Mouse (Mus musculus) MEL (cell line): ENCODE data around the gene Ccdc54. TPM values are rescaled to one million over a fixed set of nuclear protein-coding genes. Genes with fewer than 3 reads are reported as not detected.

Experiments used
- DNase-seq: peaks from one replicate; pipeline ENCODE4 v3.0.0; 2011; ENCODE audit warnings: low read depth, low spot score
- H3K27ac ChIP-seq: 2 replicates; pipeline ENCODE4 v1.5.1; 2012; ENCODE audit warnings: low read depth, mild to moderate bottlenecking, control low read depth, low read length, moderate library complexity; ENCODE audit not compliant: control insufficient read depth
- H3K27me3 ChIP-seq, 2 experiments: fragments of 150-350 bp in 1 of 2; sonication (generic) in 1 of 2; 2 replicates each; pipeline ENCODE4 v1.6.1; 2012; ENCODE audit warnings: low read length in 2 of 2, mild to moderate bottlenecking in 2 of 2, improper control_type of control experiment in 1 of 2, moderate library complexity in 1 of 2; ENCODE audit not compliant: insufficient read depth in 2 of 2, control insufficient read depth in 1 of 2
- H3K36me3 ChIP-seq, 2 experiments: 2 replicates each; pipeline ENCODE4 v1.6.1; 2012 to 2014; ENCODE audit warnings: low read length in 2 of 2, improper control_type of control experiment in 1 of 2, inconsistent platforms in 1 of 2, mild to moderate bottlenecking in 1 of 2; ENCODE audit not compliant: insufficient read depth in 2 of 2, control insufficient read depth in 1 of 2
- H3K4me1 ChIP-seq, 2 experiments: fragments of 150-350 bp in 1 of 2; sonication (generic) in 1 of 2; 2 replicates each; pipeline ENCODE4 v1.6.1; 2012; ENCODE audit warnings: low read length in 2 of 2, improper control_type of control experiment in 1 of 2, mild to moderate bottlenecking in 1 of 2; ENCODE audit not compliant: insufficient read depth in 2 of 2, control insufficient read depth in 1 of 2
- H3K4me3 ChIP-seq, 2 experiments: fragments of 150-350 bp in 1 of 2; sonication (generic) in 1 of 2; 2 replicates each; pipeline ENCODE4 v1.5.1; 2012; ENCODE audit warnings: low read depth in 2 of 2, low read length in 2 of 2, mild to moderate bottlenecking in 2 of 2, moderate library complexity in 2 of 2, control low read depth in 1 of 2, improper control_type of control experiment in 1 of 2; ENCODE audit not compliant: control insufficient read depth in 1 of 2, insufficient read depth in 1 of 2
- H3K79me2 ChIP-seq: 2 replicates; pipeline ENCODE4 v1.6.1; 2012; ENCODE audit warnings: mild to moderate bottlenecking, low read length, moderate library complexity; ENCODE audit not compliant: control insufficient read depth, poor library complexity, insufficient read depth
- H3K9ac ChIP-seq: 2 replicates; pipeline ENCODE4 v1.6.1; 2012; ENCODE audit warnings: low read depth, mild to moderate bottlenecking, control low read depth, low read length, moderate library complexity; ENCODE audit not compliant: control insufficient read depth, poor library complexity, severe bottlenecking
- H3K9me3 ChIP-seq: fragments of 150-350 bp; sonication (generic); replicated peaks from 2 replicates; pipeline ENCODE4 v1.6.1; 2012; ENCODE audit warnings: mild to moderate bottlenecking, low read length, improper control_type of control experiment, moderate library complexity; ENCODE audit not compliant: insufficient read depth
- CHD2 ChIP-seq: IDR thresholded peaks from 2 replicates; pipeline ENCODE4 v1.6.1; 2011; ENCODE audit warnings: low read length, improper control_type of control experiment
- CTCF ChIP-seq, 3 experiments: IDR thresholded peaks in 2 of 3; conservative IDR thresholded peaks in 1 of 3; 2 replicates each; pipeline ENCODE4 v1.5.1; 2011 to 2012; ENCODE audit warnings: low read length in 3 of 3, low read depth in 2 of 3, mild to moderate bottlenecking in 2 of 3, improper control_type of control experiment in 1 of 3, inconsistent platforms in 1 of 3, mixed read lengths in 1 of 3, moderate library complexity in 1 of 3; ENCODE audit not compliant: control insufficient read depth in 1 of 3, insufficient read depth in 1 of 3, poor library complexity in 1 of 3, severe bottlenecking in 1 of 3
- E2F4 ChIP-seq: IDR thresholded peaks from 2 replicates; pipeline ENCODE4 v1.6.1; 2011; ENCODE audit warnings: low read depth, low read length, improper control_type of control experiment, borderline replicate concordance
- ELF1 ChIP-seq: IDR thresholded peaks from 2 replicates; pipeline ENCODE4 v1.6.1; 2014; ENCODE audit warnings: low read depth, mild to moderate bottlenecking, inconsistent platforms, low read length, improper control_type of control experiment, moderate library complexity
- EP300 ChIP-seq, 2 experiments: IDR thresholded peaks; 2 replicates each; pipeline ENCODE4 v1.6.1; 2011; ENCODE audit warnings: improper control_type of control experiment in 2 of 2, low read length in 2 of 2, low read depth in 1 of 2, mild to moderate bottlenecking in 1 of 2
- GABPA ChIP-seq: IDR thresholded peaks from 2 replicates; pipeline ENCODE4 v1.6.1; 2012; ENCODE audit warnings: low read depth, mild to moderate bottlenecking, inconsistent platforms, low read length, improper control_type of control experiment, moderate library complexity
- GATA1 ChIP-seq: IDR thresholded peaks from 2 replicates; pipeline ENCODE4 v1.6.1; 2011; ENCODE audit warnings: low read depth, low read length, improper control_type of control experiment
- HCFC1 ChIP-seq: IDR thresholded peaks from 2 replicates; pipeline ENCODE4 v1.6.1; 2012; ENCODE audit warnings: low read depth, mild to moderate bottlenecking, inconsistent platforms, low read length, improper control_type of control experiment, moderate library complexity
- JUND ChIP-seq: IDR thresholded peaks from 2 replicates; pipeline ENCODE4 v1.6.1; 2011; ENCODE audit warnings: low read depth, mild to moderate bottlenecking, improper control_type of control experiment, low read length
- KAT2A ChIP-seq: conservative IDR thresholded peaks from 2 replicates; pipeline ENCODE4 v1.6.1; 2012; ENCODE audit warnings: low read depth, low read length, improper control_type of control experiment, inconsistent platforms
- MAFK ChIP-seq: IDR thresholded peaks from 2 replicates; pipeline ENCODE4 v1.6.1; 2011; ENCODE audit warnings: low read depth, mild to moderate bottlenecking, low read length, improper control_type of control experiment, borderline replicate concordance
- MAX ChIP-seq: IDR thresholded peaks from 2 replicates; pipeline ENCODE4 v1.6.1; 2011; ENCODE audit warnings: low read length, improper control_type of control experiment
- MAZ ChIP-seq: IDR thresholded peaks from 2 replicates; pipeline ENCODE4 v1.6.1; 2012; ENCODE audit warnings: low read depth, mild to moderate bottlenecking, inconsistent platforms, low read length, improper control_type of control experiment
- MEF2A ChIP-seq: IDR thresholded peaks from 2 replicates; pipeline ENCODE4 v1.6.1; 2014; ENCODE audit warnings: low read depth, mild to moderate bottlenecking, inconsistent platforms, low read length, improper control_type of control experiment; ENCODE audit not compliant: poor library complexity, insufficient replicate concordance, severe bottlenecking; ENCODE audit errors: extremely low read depth
- MXI1 ChIP-seq: IDR thresholded peaks from 2 replicates; pipeline ENCODE4 v1.6.1; 2011; ENCODE audit warnings: mild to moderate bottlenecking, low read depth, low read length, improper control_type of control experiment
- MYB ChIP-seq: IDR thresholded peaks from 2 replicates; pipeline ENCODE4 v1.6.1; 2011; ENCODE audit warnings: mild to moderate bottlenecking, low read depth, low read length, improper control_type of control experiment
- MYC ChIP-seq: IDR thresholded peaks from 2 replicates; pipeline ENCODE4 v1.6.1; 2011; ENCODE audit warnings: low read depth, mild to moderate bottlenecking, low read length, improper control_type of control experiment, moderate library complexity
- NELFE ChIP-seq: IDR thresholded peaks from 2 replicates; pipeline ENCODE4 v1.6.1; 2011; ENCODE audit warnings: low read depth, low read length, improper control_type of control experiment
- NRF1 ChIP-seq: IDR thresholded peaks from 2 replicates; pipeline ENCODE4 v1.6.1; 2014; ENCODE audit warnings: low read depth, mild to moderate bottlenecking, inconsistent platforms, low read length, improper control_type of control experiment, moderate library complexity; ENCODE audit not compliant: poor library complexity, insufficient read depth, severe bottlenecking
- POLR2A ChIP-seq, 2 experiments: IDR thresholded peaks; 2 replicates each; pipeline ENCODE4 v1.6.1; 2011 to 2012; ENCODE audit warnings: low read length in 2 of 2, mild to moderate bottlenecking in 2 of 2, control low read depth in 1 of 2, improper control_type of control experiment in 1 of 2, low read depth in 1 of 2, moderate library complexity in 1 of 2; ENCODE audit not compliant: control insufficient read depth in 1 of 2, insufficient read depth in 1 of 2, poor library complexity in 1 of 2
- RAD21 ChIP-seq: IDR thresholded peaks from 2 replicates; pipeline ENCODE4 v1.6.1; 2011; ENCODE audit warnings: mild to moderate bottlenecking, low read depth, low read length, improper control_type of control experiment
- RCOR1 ChIP-seq: IDR thresholded peaks from 2 replicates; pipeline ENCODE4 v1.6.1; 2012; ENCODE audit warnings: low read depth, mild to moderate bottlenecking, inconsistent platforms, low read length, improper control_type of control experiment
- SIN3A ChIP-seq: IDR thresholded peaks from 2 replicates; pipeline ENCODE4 v1.6.1; 2012; ENCODE audit warnings: low read length, improper control_type of control experiment, inconsistent platforms
- SMC3 ChIP-seq: IDR thresholded peaks from 2 replicates; pipeline ENCODE4 v1.6.1; 2011; ENCODE audit warnings: low read depth, low read length, improper control_type of control experiment
- TBP ChIP-seq: IDR thresholded peaks from 2 replicates; pipeline ENCODE4 v1.8.0; 2011; ENCODE audit warnings: low read depth, low read length, improper control_type of control experiment
- TCF12 ChIP-seq: IDR thresholded peaks from 2 replicates; pipeline ENCODE4 v1.6.1; 2014; ENCODE audit warnings: low read depth, mild to moderate bottlenecking, inconsistent platforms, low read length, improper control_type of control experiment, moderate library complexity
- UBTF ChIP-seq: IDR thresholded peaks from 2 replicates; pipeline ENCODE4 v1.6.1; 2012; ENCODE audit warnings: low read depth, mild to moderate bottlenecking, inconsistent platforms, low read length, improper control_type of control experiment, moderate library complexity, borderline replicate concordance; ENCODE audit not compliant: insufficient read depth
- USF1 ChIP-seq: IDR thresholded peaks from 2 replicates; pipeline ENCODE4 v1.6.1; 2014; ENCODE audit warnings: low read depth, mild to moderate bottlenecking, inconsistent platforms, low read length, improper control_type of control experiment, moderate library complexity
- USF2 ChIP-seq, 2 experiments: IDR thresholded peaks; 2 replicates each; pipeline ENCODE4 v1.6.1; 2011 to 2012; ENCODE audit warnings: improper control_type of control experiment in 2 of 2, low read length in 2 of 2, borderline replicate concordance in 1 of 2, inconsistent platforms in 1 of 2, low read depth in 1 of 2, mild to moderate bottlenecking in 1 of 2; ENCODE audit not compliant: insufficient read depth in 1 of 2
- ZC3H11A ChIP-seq: IDR thresholded peaks from 2 replicates; pipeline ENCODE4 v1.6.1; 2012; ENCODE audit warnings: low read depth, mild to moderate bottlenecking, inconsistent platforms, low read length, improper control_type of control experiment
- ZKSCAN1 ChIP-seq: IDR thresholded peaks from 2 replicates; pipeline ENCODE4 v1.6.1; 2012; ENCODE audit warnings: low read depth, mild to moderate bottlenecking, inconsistent platforms, low read length, improper control_type of control experiment, moderate library complexity
- ZMIZ1 ChIP-seq: IDR thresholded peaks from 2 replicates; pipeline ENCODE4 v1.6.1; 2012; ENCODE audit warnings: low read depth, mild to moderate bottlenecking, inconsistent platforms, low read length, improper control_type of control experiment, moderate library complexity
- polyA plus RNA-seq, 2 experiments: library from polyadenylated mRNA; stranded (reverse) in 1 of 2; unstranded in 1 of 2; fragments of >175 nt in 1 of 2; fragments of >200 nt in 1 of 2; gene quantifications; 2 replicates each; pipeline versions ENCODE4 v1.2.1 to v1.2.4; 2012; ENCODE audit warnings: low replicate concordance in 2 of 2, low read depth in 1 of 2; ENCODE audit not compliant: insufficient read length in 2 of 2, insufficient read depth in 1 of 2, missing spikeins in 1 of 2
- total RNA-seq: library from RNA; depleted of rRNA; stranded (reverse); fragments of 300-350 nt; gene quantifications from 2 replicates; pipeline ENCODE4 v1.2.3, GENCODE M21; 2012

The Ccdc54 gene
- total and polyA plus RNA-seq, 3 experiments = 0.06 TPM; not detected in 2

- no peaks in the 10 kb centered on the region for H3K79me2 ChIP-seq
- no peak overlapping the region for H3K27ac ChIP-seq
- TF ChIP-seq E2F4 = no peak
- no peaks in the 10 kb centered on the region for H3K9me3 ChIP-seq
- DNase-seq = no peak
- H3K27me3 ChIP-seq = no peaks in the 10 kb centered on the region
- H3K4me3 ChIP-seq = no peak overlapping the region
- no peak overlapping the region for H3K9ac ChIP-seq
- peaks cover 0 to 3% of the 10 kb centered on the region in 2 experiments; a peak in 2 of 4 replicates for H3K4me1 ChIP-seq
- H3K36me3 ChIP-seq = peaks cover 0 to 6% of the 10 kb centered on the region in 2 experiments; a peak in 2 of 4 replicates
Observed at GRCm38 (mm10) chr16:50615569-50615968, 24.6 kb upstream of the Ccdc54 start.

GRCm38 (mm10) chr16:50612944-50613343 lies 22.0 kb upstream of the Ccdc54 start:
- Histone ChIP-seq H3K4me3 (peak overlapping the region; percentile 29 to 44), H3K79me2 (no peaks in the 10 kb centered on the region), H3K27me3 (no peaks in the 10 kb centered on the region), H3K9ac (peak overlapping the region; percentile 43), H3K36me3 (peaks cover 0 to 6% of the 10 kb centered on the region in 2 experiments; a peak in 2 of 4 replicates), H3K4me1 (peaks cover 0 to 3% of the 10 kb centered on the region in 2 experiments; a peak in 2 of 4 replicates), H3K9me3 (no peaks in the 10 kb centered on the region), H3K27ac (peak overlapping the region; percentile 51)
- peak; percentile 82 for DNase-seq
- TF ChIP-seq MXI1 = no peak
- no peak for TF ChIP-seq USF2 (IDR thresholded peaks at IDR 0.05; ENCODE audit: borderline replicate concordance in 1 of 2, insufficient read depth in 1 of 2, low read depth in 1 of 2, low read length in 2 of 2)
- no peak for TF ChIP-seq GABPA
- no peak for TF ChIP-seq MEF2A
- TF ChIP-seq TBP = no peak
- TF ChIP-seq SMC3 = no peak
- no peak for TF ChIP-seq MAFK
- no peak for TF ChIP-seq JUND
- peak; percentile 44 for TF ChIP-seq SIN3A
- no peak; the same call in 1 of the 2 replicates for TF ChIP-seq ZC3H11A
- no peak for TF ChIP-seq HCFC1
- TF ChIP-seq MYB = no peak
- no peak for TF ChIP-seq RAD21
- no peak for TF ChIP-seq NELFE
- peak; percentile 67 for TF ChIP-seq RCOR1
- TF ChIP-seq CTCF (IDR thresholded peaks at IDR 0.05 in 2 of 3, conservative IDR thresholded peaks at IDR 0.05 in 1 of 3; ENCODE audit: control insufficient read depth in 1 of 3, insufficient read depth in 1 of 3, low read depth in 2 of 3, low read length in 3 of 3, poor library complexity in 1 of 3, severe bottlenecking in 1 of 3) = no peak
- peak; percentile 51 to 83; a peak in 3 of 4 replicates for TF ChIP-seq EP300 (IDR thresholded peaks at IDR 0.05; ENCODE audit: low read depth in 1 of 2, low read length in 2 of 2)
- no peak for TF ChIP-seq CHD2
- no peak for TF ChIP-seq E2F4
- TF ChIP-seq MAZ = no peak
- no peak for TF ChIP-seq UBTF
- no peak for TF ChIP-seq POLR2A (IDR thresholded peaks at IDR 0.05; ENCODE audit: control insufficient read depth in 1 of 2, insufficient read depth in 1 of 2, low read depth in 1 of 2, low read length in 2 of 2, poor library complexity in 1 of 2)
- no peak for TF ChIP-seq KAT2A
- no peak for TF ChIP-seq ZMIZ1
- TF ChIP-seq NRF1 = no peak
- no peak for TF ChIP-seq USF1
- TF ChIP-seq ELF1 = no peak
- no peak for TF ChIP-seq MYC
- no peak for TF ChIP-seq TCF12
- TF ChIP-seq MAX = no peak
- TF ChIP-seq GATA1 = peak; percentile 76
- TF ChIP-seq ZKSCAN1 = no peak
